Mouse (Mus musculus) monocyte, adult 59 days (primary cell): ENCODE measurements around the gene Ces2f. TPM values are rescaled to one million over a fixed set of nuclear protein-coding genes. Genes with fewer than 3 reads are reported as not detected.

ENCODE experiments used
- total RNA-seq, 2 experiments: library from RNA; stranded (reverse); gene quantifications; one replicate each; pipeline ENCODE4 v1.2.4; 2023

Ces2f gene
- not detected for total RNA-seq

DNA sequence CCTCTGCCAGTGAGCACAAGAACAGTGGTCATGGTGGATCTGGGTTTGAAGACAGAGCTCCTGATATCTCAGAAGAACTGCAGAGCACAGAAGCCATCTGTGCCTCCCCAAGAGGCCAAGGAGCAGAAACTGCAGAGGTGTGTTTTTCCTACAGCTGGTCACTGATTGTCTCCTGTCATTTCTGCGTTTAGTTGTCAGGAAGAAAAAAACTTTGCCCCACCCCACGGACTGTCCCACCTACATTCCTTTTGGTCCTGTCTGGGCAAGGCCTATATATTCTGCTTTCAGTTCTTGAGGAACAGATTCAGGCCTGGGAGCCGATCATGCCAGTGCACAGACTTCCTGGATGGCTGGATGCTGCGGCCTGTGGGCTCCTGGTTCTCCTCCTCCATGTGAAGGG is at the start of gene Ces2f:
Gene Ces2f, plus strand, starts transcription at position 301 of the 400 bp plus-strand sequence.

DNA sequence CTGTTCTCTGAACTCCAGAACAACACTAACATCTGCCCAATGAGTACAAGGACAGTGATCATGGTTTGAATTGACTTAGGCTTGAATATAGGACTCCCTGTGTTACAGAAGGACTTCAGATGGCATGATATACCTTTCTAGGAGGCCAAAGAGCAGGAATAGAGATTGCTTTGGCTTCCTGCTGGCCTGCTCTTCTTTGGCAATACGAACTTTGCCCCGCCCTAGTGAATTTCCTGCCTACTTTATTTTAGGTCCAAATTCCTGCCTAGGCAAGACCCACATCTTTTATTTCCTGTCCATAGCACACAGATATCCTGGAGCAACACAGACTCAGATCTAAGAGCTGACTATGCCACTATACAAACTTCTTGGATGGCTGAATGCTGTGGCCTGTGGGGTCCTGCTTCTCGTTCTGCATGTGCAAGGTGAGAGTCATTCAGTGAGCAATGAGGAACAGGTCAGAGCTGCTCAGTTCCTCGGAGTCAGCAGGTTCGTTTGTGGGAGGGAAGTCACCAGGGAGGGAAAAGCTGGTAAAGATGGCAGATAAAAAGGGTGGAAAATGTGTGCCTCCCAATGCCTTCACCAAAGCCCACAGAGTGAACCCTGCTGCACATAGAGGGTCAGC is 21.1 kb upstream of the Ces2f start, which contains the start of gene Ces2e:
Gene Ces2e, plus strand, starts transcription at position 289 of the 625 bp plus-strand sequence.

DNA sequence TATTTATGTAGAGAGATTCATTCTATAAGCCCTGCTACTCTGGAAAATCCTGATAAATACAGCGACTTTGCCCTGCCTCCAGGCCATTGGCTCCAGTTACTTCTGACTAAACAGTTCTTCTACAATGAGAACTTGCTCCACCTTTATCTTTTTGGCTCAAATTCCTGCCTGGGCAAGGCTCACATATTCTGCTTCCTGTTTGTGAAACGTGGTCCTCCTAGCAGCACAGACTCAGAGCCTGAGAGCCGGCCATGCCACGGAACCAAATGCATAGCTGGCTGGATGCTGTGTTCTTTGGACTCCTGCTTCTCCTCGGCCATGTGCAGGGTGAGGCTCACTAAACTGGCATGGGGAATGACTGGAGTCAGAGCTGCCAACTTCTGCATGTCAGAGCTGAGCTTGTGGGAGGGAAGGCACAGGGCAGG is 14.4 kb downstream of the Ces2f start, which contains the start of gene Ces2g:
Gene Ces2g, plus strand, starts transcription at position 182 of the 425 bp plus-strand sequence.

DNA sequence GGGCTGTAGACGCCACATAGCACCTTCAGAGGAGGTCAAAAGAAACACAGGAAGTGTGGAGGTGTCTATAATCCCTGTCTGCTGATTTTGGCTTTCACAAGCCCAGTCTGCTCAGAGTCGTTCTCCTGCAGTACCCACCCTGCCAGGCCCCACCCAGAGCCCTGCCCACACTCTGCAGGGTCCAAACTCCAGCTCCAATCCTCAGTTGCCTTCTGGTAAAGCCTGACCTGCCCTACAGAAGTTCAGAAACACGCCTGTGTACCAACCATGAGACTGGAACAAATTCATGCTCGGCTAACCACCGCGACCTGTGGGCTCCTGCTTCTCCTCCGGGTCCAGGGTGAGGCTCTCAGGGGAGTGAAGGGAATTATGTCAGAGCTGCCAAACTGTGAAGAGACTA is 53.4 kb downstream of the Ces2f start, which contains the start of gene Ces2h:
Gene Ces2h, plus strand, starts transcription at position 268 of the 400 bp plus-strand sequence.

Other genes with a start within 250 kb of the Ces2f start
- gene Ces2a, start 213.4 kb upstream of the Ces2f start, total RNA-seq, result not detected
- not detected for gene Ces2b, start 115.8 kb upstream of the Ces2f start, total RNA-seq
- gene Ces2c, start 100.3 kb upstream of the Ces2f start, total RNA-seq, result not detected
- not detected for gene Ces2e, start 21.1 kb upstream of the Ces2f start, total RNA-seq
- not detected for gene Ces2g, start 14.4 kb downstream of the Ces2f start, total RNA-seq
- gene Ces2h, start 53.5 kb downstream of the Ces2f start, total RNA-seq, result not detected
- gene Ces3a, start 101.2 kb downstream of the Ces2f start, total RNA-seq, result not detected
- gene Ces3b, start 136.4 kb downstream of the Ces2f start, total RNA-seq, result not detected
- gene Ces4a, start 184.4 kb downstream of the Ces2f start, total RNA-seq, result not detected
- gene Cbfb, start 223.3 kb downstream of the Ces2f start, total RNA-seq, result 10 to 100 TPM; 79.9 to 88.1 TPM